Mouse (Mus musculus) megakaryocyte-erythroid progenitor cell, adult 5-6 weeks (primary cell): Measurements from ENCODE around the gene H2afy. TPM values are rescaled to one million over a fixed set of nuclear protein-coding genes. Genes with fewer than 3 reads are reported as not detected.

Source experiments
- ATAC-seq: replicated peaks from 2 replicates; pipeline ENCODE4 v1.8.0; 2016; ENCODE audit warnings: mild to moderate bottlenecking, inconsistent platforms; ENCODE audit not compliant: severe bottlenecking, poor library complexity, low FRiP score, low TSS enrichment
- total RNA-seq, 2 experiments: library from RNA; stranded (forward) in 1 of 2; stranded (reverse) in 1 of 2; fragments of 200-1000, 215-1000 nt in 1 of 2; fragments of >200 nt in 1 of 2; fragmentation: Nextera tagmentation in 1 of 2; gene quantifications; 2 replicates each; pipeline ENCODE4 v1.2.3; 2014 to 2017

The H2afy gene
- total RNA-seq, 2 experiments from 2014 or later = 188 to 316 TPM

DNA sequence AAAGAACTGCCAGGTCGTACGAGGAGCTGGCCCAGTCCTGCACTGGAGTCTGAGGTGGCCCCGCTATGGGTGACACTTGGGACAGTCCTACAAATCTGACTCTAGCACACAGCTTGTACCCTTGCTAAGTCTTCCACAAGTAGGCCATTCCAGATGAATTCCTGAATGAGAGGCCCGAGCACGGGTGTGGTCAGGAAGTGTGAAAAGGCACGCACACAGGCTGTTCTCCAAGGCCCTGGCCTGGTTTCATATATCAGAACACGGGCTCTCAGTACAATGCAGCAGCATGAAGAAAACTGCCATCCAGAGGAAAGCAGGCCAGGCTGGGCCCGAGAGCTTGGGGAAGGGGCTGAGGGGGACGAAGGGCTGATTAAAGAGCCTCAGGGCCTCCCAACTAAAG lies 20.8 kb downstream of the H2afy start:
- ATAC-seq = no peak

DNA sequence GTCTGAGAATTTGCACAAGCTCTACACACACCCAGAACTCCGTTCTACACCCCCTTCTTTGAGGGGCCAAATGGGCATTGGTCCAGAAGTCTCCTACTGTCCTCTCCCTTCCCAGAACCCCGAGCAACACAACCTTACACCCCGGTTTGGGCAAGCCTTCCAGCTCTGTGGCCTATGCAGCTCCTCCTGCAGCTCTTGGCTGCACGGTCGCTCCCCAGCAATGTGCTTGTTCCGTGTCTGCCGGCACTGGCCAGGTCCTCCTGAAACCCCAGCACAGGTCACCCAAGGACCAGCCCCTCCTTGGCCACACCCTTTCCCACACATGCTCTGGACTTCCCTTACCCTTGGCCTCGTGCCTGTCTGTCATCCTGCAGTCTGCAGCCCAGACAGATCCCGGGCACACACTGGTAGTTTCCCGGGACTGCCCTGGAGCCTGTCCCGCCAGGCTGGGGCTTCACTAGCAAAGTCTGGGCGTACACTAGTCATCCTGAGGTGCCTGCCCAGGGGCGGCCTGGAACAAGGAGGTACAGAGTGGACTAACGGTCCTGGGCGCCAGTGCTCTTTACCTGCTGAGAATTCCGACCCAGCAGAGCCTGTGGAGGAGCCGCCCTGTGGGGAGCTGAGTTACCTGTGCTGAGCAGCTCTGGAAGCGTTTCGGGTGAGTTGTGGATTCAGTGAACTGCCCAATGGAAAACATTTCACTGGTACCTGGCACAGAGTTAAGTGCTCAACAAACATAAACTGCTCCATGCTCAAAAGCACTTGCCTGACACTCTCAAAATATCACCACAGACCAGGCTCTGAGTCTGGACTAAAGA lies 22.5 kb downstream of the H2afy start:
- ATAC-seq = no peak

DNA sequence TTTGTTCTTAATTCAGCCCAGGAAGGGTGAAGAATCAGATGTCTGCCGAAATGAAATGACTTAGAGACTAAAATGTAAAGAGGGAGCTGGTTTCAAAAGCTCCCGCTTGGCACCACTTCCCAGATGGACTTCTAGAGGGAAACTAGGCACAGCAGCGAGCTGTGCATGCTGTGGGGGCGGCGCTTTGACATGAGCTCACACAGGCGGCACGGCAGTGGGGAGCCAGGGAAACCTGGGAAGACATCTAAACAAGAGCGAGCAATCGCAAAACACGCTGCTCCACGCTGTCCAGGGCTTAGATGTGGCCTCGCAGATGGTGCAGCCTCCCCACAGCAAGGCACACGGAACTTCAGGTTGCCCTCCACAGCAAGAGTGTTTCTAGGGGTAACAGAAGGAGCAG lies 23.2 kb downstream of the H2afy start:
- ATAC-seq = no peak

DNA sequence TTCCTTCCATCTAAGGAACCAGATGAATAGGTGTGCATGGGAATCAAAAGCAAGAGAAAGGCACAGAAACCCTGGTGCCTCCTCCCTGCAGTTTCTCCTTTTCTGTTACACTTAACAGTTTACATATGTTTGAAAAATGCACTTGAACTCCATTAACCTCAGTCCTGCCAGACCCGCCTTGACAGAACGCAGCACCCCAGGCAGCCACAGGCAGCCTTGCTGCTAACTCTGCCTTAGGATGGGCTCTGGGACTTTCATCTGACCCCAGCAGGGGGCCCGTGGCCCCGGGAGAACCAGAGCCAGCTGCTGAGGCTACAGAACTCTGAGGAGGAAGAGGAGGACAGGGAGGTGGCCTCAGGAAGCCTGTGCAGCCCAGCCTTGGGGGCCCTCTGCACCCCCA lies 23.7 kb downstream of the H2afy start:
- ATAC-seq = no peak

DNA sequence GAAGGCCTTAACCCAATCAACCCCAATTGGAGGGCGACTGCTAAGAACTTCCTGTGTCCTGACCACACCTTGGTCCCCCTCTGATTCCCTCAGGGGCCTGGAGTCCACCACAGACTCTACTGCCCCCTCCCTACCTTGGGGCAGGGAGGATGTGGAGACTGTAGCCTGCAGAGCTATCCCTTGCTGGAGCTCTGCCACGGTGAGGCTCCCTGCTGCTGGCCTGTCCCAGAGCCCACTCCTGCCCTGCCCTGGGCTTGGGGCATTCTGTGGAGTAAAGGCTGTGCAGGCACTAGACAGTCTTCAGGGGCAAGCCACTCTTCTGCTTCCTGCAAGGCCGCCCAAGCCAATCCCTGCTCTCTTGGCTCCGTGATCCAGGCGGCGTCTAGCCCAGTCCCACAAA lies 24.6 kb downstream of the H2afy start:
- ATAC-seq = no peak

DNA sequence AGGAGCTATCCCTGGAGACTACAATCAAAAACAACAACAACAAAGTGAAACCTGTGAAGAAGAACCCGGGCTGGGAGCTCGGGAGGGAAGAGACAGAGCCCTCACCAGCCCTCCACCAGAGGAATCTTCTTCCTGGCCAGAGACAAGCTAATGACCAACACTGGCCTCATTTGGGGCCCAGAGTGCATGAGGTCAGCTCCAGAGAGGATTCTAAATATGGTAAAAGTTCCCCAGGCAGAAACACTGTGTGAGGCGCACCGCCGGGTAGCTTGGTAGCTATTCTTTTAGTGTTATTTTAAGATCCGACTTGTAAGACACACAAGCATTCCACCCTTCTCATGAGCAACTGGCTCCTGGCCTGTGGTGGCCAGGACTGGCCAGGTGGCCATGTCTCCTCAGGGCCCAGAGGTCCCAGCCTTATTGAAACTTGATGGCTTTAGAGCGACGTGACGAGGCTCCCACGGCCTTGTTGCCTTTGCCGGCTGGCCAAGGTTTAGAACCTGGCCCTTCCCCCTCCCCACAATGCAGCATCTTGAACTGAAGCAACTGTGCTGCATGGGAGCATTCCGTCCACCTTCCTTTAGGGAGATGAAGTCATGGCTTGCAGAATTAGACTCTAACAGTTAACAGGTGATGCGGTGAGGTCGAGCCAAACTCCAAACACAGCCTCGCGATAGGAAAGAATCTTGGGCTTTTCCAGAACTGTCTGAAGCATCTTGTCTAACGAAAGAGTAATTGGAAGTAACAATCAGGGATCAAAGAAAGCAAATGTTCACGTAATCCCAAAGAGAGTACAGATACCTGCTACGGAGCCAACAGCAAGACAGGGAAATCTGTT lies 25.2 kb downstream of the H2afy start:
- no peak for ATAC-seq

DNA sequence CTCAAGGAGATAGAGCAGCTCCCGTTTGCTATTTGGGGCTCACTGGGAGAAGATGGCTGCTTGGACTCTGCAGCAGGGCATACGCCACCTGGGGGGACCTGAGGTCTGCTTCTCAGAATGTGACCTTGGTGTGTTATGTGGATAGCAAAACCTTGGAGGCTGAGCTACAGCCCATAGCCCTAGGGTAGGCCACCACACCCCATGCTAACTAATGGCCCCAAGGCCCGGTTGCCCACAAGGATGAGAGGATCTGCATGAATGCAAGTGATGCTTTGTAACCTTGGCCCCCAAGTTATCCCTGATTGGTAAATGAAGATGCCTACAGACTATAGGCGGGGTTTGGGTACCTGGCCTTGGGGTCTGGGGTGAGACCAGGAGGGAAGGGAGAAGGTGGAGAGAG lies 26.5 kb downstream of the H2afy start:
- ATAC-seq = no peak

DNA sequence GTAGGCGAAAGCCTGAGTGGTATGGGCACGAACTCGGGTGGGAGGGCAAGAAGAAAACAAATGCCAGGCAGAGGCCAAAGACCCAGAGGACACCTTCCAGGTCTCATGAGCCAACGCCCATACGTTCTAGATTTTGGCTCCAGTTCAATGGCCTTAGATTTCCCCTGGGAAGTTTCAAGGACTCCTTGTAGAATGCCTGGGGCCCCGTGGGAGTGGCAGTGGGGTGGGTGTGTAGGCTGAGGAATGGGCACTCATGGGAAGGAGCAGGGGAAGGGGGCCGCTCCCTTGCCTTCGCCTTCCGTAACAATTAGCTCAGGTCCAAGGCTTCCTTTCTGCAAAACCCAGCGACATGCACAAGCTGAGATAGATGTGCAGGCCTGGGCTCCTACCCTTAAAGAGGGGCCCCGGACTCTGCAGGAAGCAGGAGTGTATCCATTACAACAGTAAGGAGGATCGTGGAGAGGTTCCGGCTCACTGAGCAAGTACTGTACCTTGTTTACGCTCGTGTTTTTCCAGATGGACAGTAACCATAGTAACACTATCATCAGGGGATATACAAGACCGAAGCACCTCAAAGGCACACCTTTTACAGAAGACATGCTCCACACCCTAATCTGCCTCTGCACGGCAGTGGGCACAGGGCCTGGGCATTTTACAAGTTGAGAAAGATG lies 27.2 kb downstream of the H2afy start:
- ATAC-seq = no peak

DNA sequence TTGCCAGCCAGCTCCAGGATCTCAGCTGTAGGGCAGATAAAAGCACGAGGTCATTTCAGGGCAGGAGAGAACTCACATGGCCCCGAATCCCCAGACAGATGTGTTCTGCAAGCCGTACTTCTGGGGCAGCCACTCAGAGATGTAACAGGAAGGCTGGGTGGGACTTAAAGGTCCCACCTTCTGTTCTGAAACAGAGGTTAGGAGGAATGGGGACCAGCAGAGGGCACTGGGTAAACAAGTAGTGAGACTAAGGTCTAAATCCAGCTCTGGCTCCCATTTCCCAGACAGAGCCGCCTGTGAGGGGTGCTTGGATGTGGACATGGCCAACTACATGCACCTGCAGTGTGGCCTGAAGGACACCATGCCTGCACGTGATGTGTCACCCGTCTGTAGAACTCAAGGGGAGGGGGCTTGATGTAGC lies 31.2 kb downstream of the H2afy start:
- ATAC-seq = no peak

DNA sequence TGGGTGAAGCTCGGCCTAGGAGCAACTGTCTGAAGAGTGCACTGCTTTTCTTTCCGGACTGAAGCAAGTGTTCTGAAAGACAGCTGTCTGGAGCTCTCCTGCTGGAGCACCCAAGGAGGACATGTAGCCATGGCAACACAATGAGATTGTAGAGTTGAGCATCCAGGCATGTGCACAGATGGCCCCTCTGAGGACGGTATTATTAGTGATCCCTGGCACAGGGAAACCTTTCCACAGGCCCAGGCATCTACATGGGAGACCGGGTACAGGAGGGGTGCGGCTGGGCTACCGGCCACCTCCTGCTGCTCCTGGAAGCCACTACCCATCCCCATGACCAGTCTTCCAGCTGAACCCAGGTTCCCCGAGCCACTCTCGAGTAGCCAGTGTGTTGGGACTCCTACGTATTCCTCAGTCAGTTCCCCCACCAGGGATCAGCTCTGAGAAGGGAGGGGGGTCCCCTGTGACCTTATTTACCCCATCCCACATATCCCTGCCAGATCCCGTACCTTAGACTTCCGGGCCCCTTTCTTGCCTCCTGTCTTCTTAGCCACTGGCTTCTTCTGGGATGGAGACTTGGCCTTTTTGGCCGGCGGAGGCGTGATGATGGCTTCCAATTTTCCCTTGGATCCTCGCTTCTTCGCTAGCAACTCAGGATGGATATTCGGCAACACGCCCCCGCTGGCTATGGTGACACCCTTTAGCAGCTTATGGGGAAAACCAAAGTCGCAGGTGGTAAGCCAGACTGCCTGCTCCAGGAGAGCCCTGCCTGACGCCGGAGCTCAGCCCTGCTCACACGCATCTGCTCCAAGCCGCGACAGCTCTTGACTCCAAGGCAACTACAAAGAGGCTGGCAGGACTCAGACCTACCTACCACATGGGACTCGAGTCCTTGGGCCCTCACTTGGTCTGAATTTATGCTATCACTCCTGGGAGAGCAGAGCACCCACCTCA lies 32.1 kb downstream of the H2afy start:
- ATAC-seq = no peak

DNA sequence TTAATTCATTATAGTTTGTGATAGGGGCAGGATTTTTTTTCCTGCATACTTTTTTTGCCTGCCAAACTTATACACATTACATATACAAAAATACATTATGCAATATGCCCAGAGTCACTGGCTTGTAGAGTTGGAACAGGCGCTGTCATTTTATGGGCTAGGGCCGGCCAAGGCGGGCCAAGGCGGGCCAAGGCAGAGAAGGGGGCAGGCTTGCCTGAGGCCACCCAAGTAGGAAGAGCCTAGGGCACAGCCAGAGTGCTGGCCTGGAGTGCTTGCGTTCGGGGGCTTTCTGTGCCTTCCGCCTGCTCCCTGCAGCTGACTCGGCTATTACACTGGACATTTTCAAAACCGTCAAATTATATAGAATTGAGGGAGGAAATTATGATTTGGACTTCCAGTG lies 34.0 kb downstream of the H2afy start:
- ATAC-seq = no peak

DNA sequence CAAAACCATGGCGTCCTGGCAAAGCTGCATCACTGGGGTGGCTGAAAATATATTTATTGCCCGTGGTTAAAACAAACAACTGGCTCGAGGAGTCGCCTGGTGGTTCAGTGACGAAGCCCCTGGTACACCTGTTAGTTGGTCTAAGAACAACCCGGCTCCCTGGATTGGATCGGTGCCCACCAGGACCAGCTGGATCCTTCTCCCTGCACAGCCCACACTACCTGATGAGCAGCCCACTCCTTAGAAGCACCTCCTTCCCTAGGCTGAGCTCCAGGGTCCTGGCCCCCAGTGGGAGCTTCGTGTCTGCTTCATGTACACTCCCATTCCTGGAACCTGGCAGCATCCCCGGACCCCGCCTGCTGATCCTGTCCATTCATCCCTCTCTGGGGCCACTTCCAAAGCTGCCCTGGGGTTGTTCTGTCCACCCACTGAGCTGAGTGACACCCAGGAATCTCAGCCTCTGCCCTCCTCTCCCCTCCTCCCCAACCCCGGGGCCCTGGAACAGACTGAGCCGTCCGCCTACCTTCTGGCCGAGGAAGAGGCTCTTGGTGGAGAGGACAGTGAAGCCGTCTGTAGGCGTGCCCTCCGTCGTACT lies 40.5 kb downstream of the H2afy start:
- ATAC-seq = no peak

DNA sequence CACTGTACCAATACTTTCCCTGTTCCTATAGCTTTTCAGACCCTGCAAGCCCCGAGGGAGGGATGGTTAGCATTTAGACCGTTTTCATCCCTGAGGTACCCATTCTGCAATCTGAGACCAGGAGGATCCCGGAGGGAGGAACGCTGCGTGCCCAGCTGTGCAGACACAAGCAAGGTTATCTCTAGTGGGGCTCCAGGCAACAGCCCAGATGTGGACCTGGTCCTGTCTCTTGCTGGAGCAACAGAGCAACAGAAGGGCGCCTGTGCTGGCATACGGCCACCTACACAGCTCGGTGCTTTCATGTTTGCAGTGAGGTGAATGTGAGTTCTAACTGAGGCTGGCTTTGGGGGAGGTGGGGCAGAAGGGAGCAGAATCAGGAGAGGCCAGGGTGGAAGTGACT lies 41.6 kb downstream of the H2afy start:
- no peak for ATAC-seq

DNA sequence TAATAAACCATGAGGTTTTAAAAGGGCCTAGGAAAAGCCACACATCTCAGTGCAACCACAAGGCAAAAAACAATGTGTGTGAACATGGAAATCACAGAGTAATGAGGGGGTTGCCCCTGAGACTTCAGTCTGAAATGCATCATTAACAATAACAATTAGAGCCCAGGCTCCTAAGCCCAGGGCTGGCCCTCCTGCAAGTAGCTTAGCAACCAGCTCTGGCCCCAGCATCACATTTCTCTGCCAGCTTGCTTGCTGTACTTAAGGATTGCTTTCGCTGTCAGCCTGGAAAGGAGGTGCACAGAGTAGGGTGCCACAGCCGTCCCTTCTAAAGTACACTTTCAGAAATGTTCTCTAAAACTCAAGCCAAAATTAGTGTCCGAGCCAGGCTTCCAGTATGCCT lies 42.5 kb downstream of the H2afy start:
- no peak for ATAC-seq

DNA sequence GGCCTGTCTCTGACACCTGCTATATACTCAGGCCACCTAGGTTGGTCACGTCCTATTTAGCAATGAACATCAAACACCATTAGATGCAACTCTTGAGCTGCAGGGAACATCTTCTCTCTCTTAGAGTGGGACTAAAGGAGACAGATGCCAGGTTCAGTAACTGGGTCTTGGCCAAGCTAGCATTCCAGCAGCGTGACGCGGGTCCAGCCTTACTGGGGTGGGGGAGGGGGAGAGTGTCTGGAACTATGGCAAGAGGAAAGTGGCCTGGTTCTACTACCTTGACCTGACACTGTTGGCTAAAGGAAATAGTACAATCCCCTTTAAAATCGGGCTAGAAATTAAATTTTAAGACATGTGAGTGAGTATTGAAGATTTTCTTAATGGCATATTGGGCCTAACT lies 43.6 kb downstream of the H2afy start:
- no peak for ATAC-seq

DNA sequence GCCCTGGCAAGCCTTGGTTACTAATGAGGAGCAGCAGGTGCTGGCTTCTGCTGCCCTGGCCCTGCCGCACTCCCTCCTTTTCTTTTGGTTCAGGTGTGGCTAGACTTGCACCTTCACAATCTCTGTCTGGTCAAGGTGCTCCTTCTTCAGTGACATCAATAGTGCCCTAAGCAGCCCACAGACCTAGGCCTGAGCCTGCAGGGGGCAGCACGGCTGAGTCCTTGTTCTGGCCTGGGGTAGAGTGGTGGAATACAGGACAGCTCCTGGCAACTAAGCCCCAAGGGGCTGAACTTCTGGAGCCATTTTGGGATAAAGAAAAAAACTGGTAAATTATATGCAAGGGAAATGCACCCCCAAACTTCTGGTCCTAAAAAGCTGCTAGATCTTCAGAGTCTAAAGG lies 45.6 kb downstream of the H2afy start:
- ATAC-seq = no peak

DNA sequence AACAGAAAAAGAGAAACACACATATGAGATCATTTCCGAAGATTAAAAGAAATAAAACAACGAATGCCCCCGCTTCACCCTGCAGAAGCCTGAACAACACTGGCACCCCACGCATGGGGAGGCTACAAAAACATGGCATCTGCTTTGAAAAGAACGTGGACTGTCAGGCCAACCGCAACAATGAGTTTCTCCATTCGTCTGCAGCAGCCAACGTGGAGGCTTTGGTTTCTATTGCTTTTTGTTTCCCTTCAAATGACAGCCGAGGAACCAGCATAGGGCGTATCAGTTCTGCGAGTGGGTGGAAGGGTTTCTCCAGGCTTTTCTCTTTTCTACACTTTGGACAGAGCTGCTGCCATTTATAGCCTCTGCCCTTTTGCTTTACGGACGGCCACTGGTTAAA lies 47.6 kb downstream of the H2afy start:
- ATAC-seq = no peak

DNA sequence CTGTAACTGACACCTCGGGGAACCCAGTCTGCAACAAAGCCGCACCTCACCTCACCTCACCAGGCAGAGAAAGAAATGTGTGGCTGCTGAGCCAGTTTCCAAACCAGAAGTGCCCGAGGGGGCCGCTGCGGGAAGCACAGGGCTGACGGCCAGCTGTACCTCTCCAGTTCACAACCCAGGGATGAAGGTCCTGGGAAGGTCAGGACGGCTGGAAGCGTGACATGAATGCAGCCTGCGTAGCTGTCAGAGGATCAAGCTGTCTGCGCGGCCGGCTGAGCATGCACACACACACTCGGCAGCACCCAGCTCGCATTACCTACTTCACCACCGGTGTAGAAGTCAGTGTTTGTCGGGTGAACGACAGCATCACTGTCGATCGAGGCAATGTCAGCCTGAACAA lies 48.2 kb downstream of the H2afy start:
- no peak for ATAC-seq
